In the genomic region with DNA sequence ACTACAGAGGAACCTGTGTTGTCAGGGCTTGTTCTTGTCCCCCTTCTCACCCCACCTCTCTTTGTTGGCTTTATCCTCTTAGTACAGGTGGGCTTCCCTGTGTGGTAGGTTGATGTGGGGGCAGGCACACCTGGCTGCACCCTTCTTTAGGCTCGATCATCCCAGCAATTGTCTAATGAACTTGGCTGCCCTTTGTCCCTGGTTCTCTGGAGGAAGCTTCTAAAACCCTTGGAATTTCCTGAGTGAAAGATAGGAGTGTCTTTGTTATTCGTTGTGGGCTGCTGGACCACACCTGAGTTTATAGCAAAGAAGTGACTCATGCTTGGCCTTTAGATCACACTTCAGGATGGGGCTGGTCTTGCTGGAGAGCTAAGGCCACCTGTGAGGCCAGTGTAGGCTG, we compare ENCODE assay signal across 15 mouse cellular contexts.
"Had no signal": no experiment of that assay in that cellular context is flagged by ENCODE, and none has a peak within 500 bp of the region (broad histone marks: within the 10 kb centered on the region; RNA-seq: fewer than 3 reads in every experiment).

No protein-coding gene starts in this region.

- H3K4me2 ChIP-seq: limb, embryonic 12.5 days; liver, embryonic 13.5 days; midbrain, embryonic 13.5 days had no signal

- H3K4me3 ChIP-seq: layer of hippocampus, adult 2 months; limb, embryonic 12.5 days; liver, embryonic 13.5 days; midbrain, embryonic 13.5 days; myocyte had no signal

- H3K27ac ChIP-seq: kidney, postnatal 0 days; layer of hippocampus, adult 2 months; limb, embryonic 12.5 days; liver, embryonic 13.5 days; midbrain, embryonic 13.5 days had no signal

- H3K4me1 ChIP-seq: liver, embryonic 13.5 days; midbrain, embryonic 13.5 days had no signal

- H3K9ac ChIP-seq: limb, embryonic 12.5 days; liver, embryonic 13.5 days; liver, postnatal 0 days; midbrain, embryonic 13.5 days had no signal

- H3K27me3 ChIP-seq: limb, embryonic 12.5 days; liver, embryonic 13.5 days; midbrain, embryonic 13.5 days had no signal

- H3K36me3 ChIP-seq: limb, embryonic 12.5 days; liver, embryonic 13.5 days; midbrain, embryonic 13.5 days had no signal

- ATAC-seq: liver, postnatal 0 days; midbrain, embryonic 13.5 days had no signal

- DNase-seq: kidney, adult 9 months; kidney, postnatal 36 days; liver; liver, embryonic 13.5 days; liver, postnatal 0 days; lung, postnatal 36 days; retina, postnatal 1 day; right cerebral cortex, postnatal 4 days; spleen, adult 18-20 months; thymus, postnatal 14 days had no signal
